Mouse (Mus musculus) left cerebral cortex, postnatal 14 days (tissue): ENCODE data around the gene Flnc. TPM values are rescaled to one million over a fixed set of nuclear protein-coding genes. Genes with fewer than 3 reads are reported as not detected.

ENCODE experiments used
- DNase-seq, 2 experiments: peaks; one replicate each; pipeline ENCODE4 v3.0.0; 2021 to 2022; ENCODE audit warnings: low spot score in 2 of 2, mixed read lengths in 1 of 2
- intact Hi-C: fragments of 180-260 bp; cut with DNase I; formaldehyde crosslinking; loops from one replicate; pipeline ENCODE4 v1.15.1; 2025
- total RNA-seq, 2 experiments: library from RNA; stranded (reverse); gene quantifications; 2 replicates each; pipeline ENCODE4 v1.2.3; 2021

Gene Flnc
- total RNA-seq, 2 experiments from 2014 or later, result 2.0 to 2.2 TPM

- intact Hi-C loops, result no loop called here
- DNase-seq, result no peak
These were observed 4.9 kb upstream of the Flnc start for GRCm38 (mm10) chr6:29428171-29428570.

DNA sequence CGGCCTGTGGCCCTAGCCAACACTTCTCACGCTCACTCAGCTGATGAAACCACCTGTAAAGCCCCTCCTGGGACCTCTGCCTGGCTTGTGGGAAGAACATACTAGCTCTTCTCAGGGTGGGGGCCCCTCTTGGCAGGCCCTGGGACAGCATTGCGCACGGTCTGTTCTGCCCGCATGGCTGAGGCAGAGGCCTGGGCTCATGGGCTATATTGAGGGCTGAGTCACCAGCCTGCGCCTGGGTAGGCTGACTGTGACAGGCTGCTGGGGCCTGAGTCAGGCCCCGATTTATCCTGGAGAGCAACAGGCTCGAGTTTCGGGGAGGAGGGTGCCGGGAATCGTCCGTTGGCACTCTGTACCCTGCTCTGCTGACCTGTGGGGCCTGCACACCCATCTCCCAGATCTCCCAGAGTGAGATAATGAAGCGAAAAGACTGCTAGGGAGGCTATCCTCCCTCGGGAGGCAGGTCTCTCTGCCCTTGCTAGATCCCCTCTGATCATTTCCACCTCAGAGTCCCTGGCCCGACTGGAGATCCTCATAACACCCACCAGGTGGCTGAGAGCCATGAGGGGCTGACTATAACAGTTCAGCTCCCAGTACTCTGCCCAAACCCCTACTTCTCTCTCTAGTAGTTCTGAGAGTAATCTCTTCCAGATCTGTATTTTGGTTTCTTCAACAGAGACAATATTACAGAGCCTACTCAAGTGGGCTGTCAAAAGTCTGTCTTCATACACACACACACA, 2.2 kb upstream of the Flnc start:
- no peak for DNase-seq
- intact Hi-C loops, result no loop called here

- DNase-seq, result peak in 1 of 2 experiments; percentile 39
These were observed 1.6 kb upstream of the Flnc start for GRCm38 (mm10) chr6:29431473-29431872.

DNA sequence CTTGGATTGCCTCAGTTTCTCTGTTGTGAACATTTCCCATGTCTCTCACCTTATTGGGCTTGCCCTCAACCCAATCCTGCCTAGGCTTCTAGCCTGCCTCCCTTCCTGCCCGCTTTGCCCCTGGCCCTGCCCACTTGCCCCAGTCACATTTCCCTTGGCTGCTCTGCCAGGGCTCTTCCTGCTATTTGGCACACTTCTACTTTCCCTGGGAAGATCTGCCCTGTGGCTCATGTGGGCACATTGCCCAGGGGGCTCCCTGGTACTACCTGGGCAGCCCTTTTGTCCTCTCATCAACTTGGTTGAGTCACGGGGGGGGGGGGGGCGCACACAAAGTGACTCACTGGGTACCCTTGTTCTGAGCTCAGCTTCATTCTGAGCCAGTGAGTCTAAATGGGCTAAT, 900 bp upstream of the Flnc start:
- DNase-seq, result no peak
- intact Hi-C loops, result no loop called here

More at GRCm38 (mm10) chr6:29431473-29431872, 1.6 kb upstream of the Flnc start:
- intact Hi-C loops, result no loop called here

DNA sequence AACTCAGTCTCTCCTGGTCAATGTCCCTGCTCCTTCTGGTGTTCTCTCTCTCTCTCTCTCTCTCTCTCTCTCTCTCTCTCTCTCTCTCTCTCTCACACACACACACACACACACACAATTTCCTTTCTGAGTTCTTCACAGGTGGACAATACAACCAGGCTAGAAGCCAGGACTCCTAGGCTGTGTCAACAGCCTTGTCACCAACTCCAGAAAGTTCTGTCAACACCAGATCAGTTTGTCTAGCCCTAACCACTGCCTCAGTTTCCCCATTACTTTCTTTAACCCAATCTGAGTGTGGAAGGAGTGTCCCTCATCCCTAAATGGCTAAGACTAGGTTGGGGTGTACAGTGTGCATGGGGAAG, 399 bp upstream of the Flnc start:
- intact Hi-C loops, result no loop called here
- no peak for DNase-seq

- no peak for DNase-seq
- intact Hi-C loops, result no loop called here
These were observed 1.0 kb downstream of the Flnc start for GRCm38 (mm10) chr6:29433804-29434795.

- DNase-seq, result peak in 1 of 2 experiments; percentile 58
- intact Hi-C loops, result no loop called here
These were observed 2.0 kb downstream of the Flnc start for GRCm38 (mm10) chr6:29434911-29435691.

DNA sequence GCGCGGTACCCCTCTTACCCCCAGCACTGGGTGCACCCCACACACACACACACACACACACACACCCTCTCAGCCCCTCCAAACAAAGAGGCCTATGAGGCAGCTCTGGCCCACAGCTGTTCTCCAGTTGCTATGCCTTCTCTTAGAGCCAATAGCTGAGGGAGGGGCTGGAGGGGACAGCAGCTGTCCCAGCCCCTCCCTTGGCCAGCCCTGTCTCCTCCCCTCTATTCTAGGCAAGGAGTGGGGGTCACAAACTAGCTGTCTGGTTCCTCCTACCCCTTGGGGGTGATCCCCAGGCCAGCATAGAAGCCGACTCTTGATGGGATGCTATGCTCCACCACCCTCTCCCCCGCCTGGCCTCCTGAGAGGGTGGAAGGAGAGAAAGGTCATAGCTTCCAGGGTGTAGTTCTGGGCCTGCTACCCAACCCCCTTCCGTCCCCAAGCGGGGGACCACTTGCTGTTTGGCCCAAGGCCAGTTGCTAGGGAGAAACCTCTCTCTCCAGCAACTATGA, 2.9 kb downstream of the Flnc start:
- DNase-seq, result no peak
- intact Hi-C loops, result no loop called here

DNA sequence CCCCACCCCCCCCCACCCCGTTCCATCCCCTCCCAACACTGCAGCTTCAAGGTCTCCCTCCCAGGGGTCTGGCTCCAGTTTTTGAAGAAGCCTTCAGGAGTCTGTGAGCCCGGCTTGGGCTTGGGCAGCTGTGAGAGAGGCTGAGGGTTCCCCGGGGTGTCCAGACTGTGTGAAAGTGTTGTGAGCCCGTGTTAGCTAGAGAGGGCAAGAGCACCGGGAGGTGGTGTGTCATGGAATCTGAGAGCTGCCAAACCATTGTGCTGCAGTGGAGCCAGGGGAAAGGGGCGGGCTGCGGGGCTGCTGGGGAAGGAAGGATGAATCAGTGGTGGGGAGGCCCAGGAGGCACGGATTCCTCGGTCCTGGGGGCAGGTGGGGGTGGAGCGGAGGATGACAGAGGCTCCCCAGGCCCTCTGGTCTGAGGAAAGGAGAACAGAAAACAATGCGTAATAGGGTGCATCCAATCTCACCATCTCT, 3.4 kb downstream of the Flnc start:
- intact Hi-C loops, result no loop called here
- no peak for DNase-seq

GRCm38 (mm10) chr6:29439251-29439650, 6.2 kb downstream of the Flnc start:
- DNase-seq, result no peak
- intact Hi-C loops, result no loop called here

- intact Hi-C loops, result no loop called here
- DNase-seq, result no peak
These were observed 6.7 kb downstream of the Flnc start for GRCm38 (mm10) chr6:29439789-29440188.

DNA sequence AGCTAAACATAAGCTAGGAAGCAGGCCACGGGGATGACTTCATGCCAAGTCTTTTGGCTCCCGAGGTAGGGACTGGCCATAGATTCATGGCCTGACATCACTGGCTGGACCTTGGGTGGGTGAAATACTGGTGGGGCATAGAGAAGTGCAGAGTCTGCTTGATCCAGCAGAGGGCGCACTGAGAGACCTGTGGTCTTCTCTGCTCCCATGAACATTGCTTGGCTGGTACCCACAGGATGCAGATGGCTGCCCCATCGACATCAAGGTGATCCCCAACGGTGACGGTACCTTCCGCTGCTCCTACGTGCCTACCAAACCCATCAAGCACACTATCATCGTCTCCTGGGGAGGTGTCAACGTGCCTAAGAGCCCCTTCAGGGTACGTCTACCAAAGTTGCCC, 11.7 kb downstream of the Flnc start:
- no peak for DNase-seq
- intact Hi-C loops, result no loop called here

DNA sequence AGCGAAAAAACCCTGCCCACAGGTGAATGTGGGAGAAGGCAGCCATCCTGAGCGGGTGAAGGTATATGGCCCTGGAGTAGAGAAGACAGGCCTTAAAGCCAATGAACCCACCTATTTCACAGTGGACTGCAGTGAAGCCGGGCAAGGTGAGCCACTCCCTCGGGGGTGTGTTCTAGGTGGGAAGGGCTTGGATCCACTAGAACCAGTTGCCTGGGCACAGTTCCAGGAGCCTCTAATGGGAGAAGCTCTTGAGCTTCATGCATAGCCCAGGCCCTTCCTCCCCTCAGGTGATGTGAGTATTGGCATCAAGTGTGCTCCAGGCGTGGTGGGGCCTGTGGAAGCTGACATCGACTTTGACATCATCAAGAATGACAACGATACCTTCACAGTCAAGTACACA, 12.3 kb downstream of the Flnc start:
- DNase-seq, result no peak
- intact Hi-C loops, result no loop called here

GRCm38 (mm10) chr6:29449858-29450257, 16.8 kb downstream of the Flnc start:
- intact Hi-C loops, result no loop called here
- DNase-seq, result no peak

DNA sequence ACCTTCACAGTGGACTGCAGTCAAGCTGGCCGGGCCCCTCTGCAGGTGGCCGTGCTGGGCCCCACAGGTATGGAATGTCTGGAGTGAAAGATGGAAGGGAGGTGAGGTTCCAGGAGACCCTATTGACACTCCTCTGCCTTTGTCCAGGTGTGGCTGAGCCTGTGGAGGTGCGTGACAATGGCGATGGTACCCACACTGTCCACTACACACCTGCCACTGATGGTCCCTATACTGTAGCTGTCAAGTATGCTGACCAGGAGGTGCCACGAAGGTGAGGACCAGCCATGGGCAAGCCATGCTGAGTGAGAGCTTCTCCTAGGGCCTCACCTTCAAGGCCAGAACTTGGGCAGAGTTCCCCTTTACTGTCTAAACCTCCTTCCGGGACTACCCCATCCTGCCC, 17.6 kb downstream of the Flnc start:
- intact Hi-C loops, result no loop called here
- no peak for DNase-seq

DNA sequence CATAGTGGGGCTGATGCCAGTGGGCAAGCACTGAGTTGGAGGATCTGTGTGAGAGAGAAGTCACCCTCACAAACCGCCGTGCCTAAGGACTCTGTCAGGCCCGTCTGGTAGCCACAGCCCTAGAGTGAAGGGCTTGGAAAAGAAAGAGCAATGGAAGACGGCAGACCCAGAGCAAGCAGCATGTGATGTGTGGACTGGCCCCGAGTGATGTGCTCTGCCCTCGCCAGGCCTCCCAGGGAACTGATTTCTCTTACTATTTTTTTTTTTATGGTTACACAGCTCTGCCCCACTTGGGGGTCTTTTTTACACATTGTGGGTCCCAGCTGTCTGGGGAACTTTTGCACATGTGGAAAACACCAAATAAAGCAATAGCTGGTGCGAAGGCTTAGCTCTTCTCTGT, 28.4 kb downstream of the Flnc start:
- DNase-seq, result no peak
- intact Hi-C loops, result no loop called here

- intact Hi-C loops, result no loop called here
These were observed 30.3 kb downstream of the Flnc start for GRCm38 (mm10) chr6:29463388-29463787.

DNA sequence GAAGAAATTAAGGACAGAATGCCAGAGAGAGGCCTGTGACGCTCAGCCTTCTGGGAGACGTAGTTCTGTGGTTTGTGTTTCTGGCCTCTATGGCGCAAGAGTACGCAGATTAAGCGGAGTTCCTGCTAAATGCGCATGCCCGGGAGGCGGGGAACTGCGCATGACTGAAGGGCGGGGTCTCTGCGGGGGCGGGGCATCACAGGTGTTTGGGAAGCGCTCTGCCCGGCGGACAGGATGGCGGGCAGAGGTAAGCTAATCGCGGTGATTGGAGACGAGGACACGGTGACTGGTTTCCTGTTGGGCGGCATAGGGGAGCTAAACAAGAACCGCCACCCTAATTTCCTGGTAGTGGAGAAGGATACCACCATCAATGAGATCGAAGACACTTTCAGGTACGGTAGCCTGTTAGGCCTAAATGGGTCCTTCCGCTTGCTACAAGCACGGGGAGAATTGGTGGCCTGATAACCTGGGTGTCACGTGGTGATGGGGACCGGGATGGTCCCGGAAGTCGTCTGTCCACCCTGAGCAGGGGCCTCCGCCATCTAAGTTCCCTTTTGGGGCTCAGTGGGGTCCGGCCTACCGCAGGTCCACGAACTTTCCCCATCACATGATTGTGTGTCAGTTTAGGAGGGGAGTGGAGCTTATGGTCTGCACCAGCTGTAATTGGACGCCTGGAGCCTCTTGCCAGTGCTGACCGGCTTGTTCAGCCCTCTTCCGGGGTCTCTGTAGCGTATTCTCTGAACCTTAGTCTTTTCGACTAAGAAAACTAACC, 34.7 kb downstream of the Flnc start, which contains the start of gene Atp6v1f:
Gene Atp6v1f, plus strand, starts transcription at position 136 of the 772 bp plus-strand sequence.
- DNase-seq, result peak; percentile 94 to 95
- intact Hi-C loops, result no loop called here

More at GRCm38 (mm10) chr6:29463388-29463787, 30.3 kb downstream of the Flnc start:
- no peak for DNase-seq

GRCm38 (mm10) chr6:29468851-29469250, 35.8 kb downstream of the Flnc start:
- intact Hi-C loops, result no loop called here
- no peak for DNase-seq
